Mouse (Mus musculus): Measurements from ENCODE around the gene Mkrn2os. TPM values are rescaled to one million over a fixed set of nuclear protein-coding genes. Genes with fewer than 3 reads are reported as not detected.
A peak's percentile ranks its signal among the peaks of the same experiment; 100 is the strongest.

The Mkrn2os gene
- total RNA-seq, 1 experiment from 2014 or later = not detected

GRCm38 (mm10) chr6:115591692-115592359 is 550 bp downstream of the Mkrn2os start:
- ATAC-seq (replicated peaks in 1 of 2; ENCODE audit: insufficient read depth in 1 of 2, low FRiP score in 2 of 2, low TSS enrichment in 1 of 2, low read depth in 1 of 2, poor library complexity in 2 of 2, severe bottlenecking in 2 of 2) = no peak

GRCm38 (mm10) chr6:115586321-115586720 is 6.1 kb downstream of the Mkrn2os start:
- no peak for ATAC-seq (replicated peaks in 1 of 2; ENCODE audit: insufficient read depth in 1 of 2, low FRiP score in 2 of 2, low TSS enrichment in 1 of 2, low read depth in 1 of 2, poor library complexity in 2 of 2, severe bottlenecking in 2 of 2)

- ATAC-seq (replicated peaks in 1 of 2; ENCODE audit: insufficient read depth in 1 of 2, low FRiP score in 2 of 2, low TSS enrichment in 1 of 2, low read depth in 1 of 2, poor library complexity in 2 of 2, severe bottlenecking in 2 of 2) = no peak
Observed at GRCm38 (mm10) chr6:115584176-115584575, 8.2 kb downstream of the Mkrn2os start.

GRCm38 (mm10) chr6:115583430-115584125 is 8.8 kb downstream of the Mkrn2os start:
- ATAC-seq (replicated peaks in 1 of 2; ENCODE audit: insufficient read depth in 1 of 2, low FRiP score in 2 of 2, low TSS enrichment in 1 of 2, low read depth in 1 of 2, poor library complexity in 2 of 2, severe bottlenecking in 2 of 2) = no peak

GRCm38 (mm10) chr6:115582328-115583115 is 9.9 kb downstream of the Mkrn2os start:
- no peak for ATAC-seq (replicated peaks in 1 of 2; ENCODE audit: insufficient read depth in 1 of 2, low FRiP score in 2 of 2, low TSS enrichment in 1 of 2, low read depth in 1 of 2, poor library complexity in 2 of 2, severe bottlenecking in 2 of 2)

- ATAC-seq (replicated peaks in 1 of 2; ENCODE audit: insufficient read depth in 1 of 2, low FRiP score in 2 of 2, low TSS enrichment in 1 of 2, low read depth in 1 of 2, poor library complexity in 2 of 2, severe bottlenecking in 2 of 2) = no peak
Observed at GRCm38 (mm10) chr6:115580810-115581209, 11.6 kb downstream of the Mkrn2os start.

- ATAC-seq (replicated peaks in 1 of 2; ENCODE audit: insufficient read depth in 1 of 2, low FRiP score in 2 of 2, low TSS enrichment in 1 of 2, low read depth in 1 of 2, poor library complexity in 2 of 2, severe bottlenecking in 2 of 2) = no peak
Observed at GRCm38 (mm10) chr6:115577941-115578340, 14.4 kb downstream of the Mkrn2os start.

GRCm38 (mm10) chr6:115577407-115577806 is 15.0 kb downstream of the Mkrn2os start:
- no peak for ATAC-seq (replicated peaks in 1 of 2; ENCODE audit: insufficient read depth in 1 of 2, low FRiP score in 2 of 2, low TSS enrichment in 1 of 2, low read depth in 1 of 2, poor library complexity in 2 of 2, severe bottlenecking in 2 of 2)

GRCm38 (mm10) chr6:115574171-115574570 is 18.2 kb downstream of the Mkrn2os start:
- ATAC-seq (replicated peaks in 1 of 2; ENCODE audit: insufficient read depth in 1 of 2, low FRiP score in 2 of 2, low TSS enrichment in 1 of 2, low read depth in 1 of 2, poor library complexity in 2 of 2, severe bottlenecking in 2 of 2) = no peak

GRCm38 (mm10) chr6:115565479-115566045 is 26.8 kb downstream of the Mkrn2os start:
- ATAC-seq (replicated peaks in 1 of 2; ENCODE audit: insufficient read depth in 1 of 2, low FRiP score in 2 of 2, low TSS enrichment in 1 of 2, low read depth in 1 of 2, poor library complexity in 2 of 2, severe bottlenecking in 2 of 2) = no peak

GRCm38 (mm10) chr6:115559651-115560632 is 32.4 kb downstream of the Mkrn2os start:
- no peak for ATAC-seq (replicated peaks in 1 of 2; ENCODE audit: insufficient read depth in 1 of 2, low FRiP score in 2 of 2, low TSS enrichment in 1 of 2, low read depth in 1 of 2, poor library complexity in 2 of 2, severe bottlenecking in 2 of 2)

GRCm38 (mm10) chr6:115558176-115558575 is 34.2 kb downstream of the Mkrn2os start:
- ATAC-seq (replicated peaks in 1 of 2; ENCODE audit: insufficient read depth in 1 of 2, low FRiP score in 2 of 2, low TSS enrichment in 1 of 2, low read depth in 1 of 2, poor library complexity in 2 of 2, severe bottlenecking in 2 of 2) = no peak

GRCm38 (mm10) chr6:115555485-115555884 is 36.9 kb downstream of the Mkrn2os start:
- no peak; a peak in 1 of 4 replicates for ATAC-seq (replicated peaks in 1 of 2; ENCODE audit: insufficient read depth in 1 of 2, low FRiP score in 2 of 2, low TSS enrichment in 1 of 2, low read depth in 1 of 2, poor library complexity in 2 of 2, severe bottlenecking in 2 of 2)

GRCm38 (mm10) chr6:115546276-115546675 is 46.1 kb downstream of the Mkrn2os start:
- ATAC-seq (replicated peaks in 1 of 2; ENCODE audit: insufficient read depth in 1 of 2, low FRiP score in 2 of 2, low TSS enrichment in 1 of 2, low read depth in 1 of 2, poor library complexity in 2 of 2, severe bottlenecking in 2 of 2) = peak in 1 of 2 experiments; percentile 31; a peak in 1 of 4 replicates

- peak; percentile 86 to 89 for ATAC-seq (replicated peaks in 1 of 2; ENCODE audit: insufficient read depth in 1 of 2, low FRiP score in 2 of 2, low TSS enrichment in 1 of 2, low read depth in 1 of 2, poor library complexity in 2 of 2, severe bottlenecking in 2 of 2)
Observed at GRCm38 (mm10) chr6:115544442-115544970, 47.9 kb downstream of the Mkrn2os start, which contains the start of gene Tsen2. Gene Tsen2, plus strand, starts transcription at chr6:115544664.

- ATAC-seq (replicated peaks in 1 of 2; ENCODE audit: insufficient read depth in 1 of 2, low FRiP score in 2 of 2, low TSS enrichment in 1 of 2, low read depth in 1 of 2, poor library complexity in 2 of 2, severe bottlenecking in 2 of 2) = no peak
Observed at GRCm38 (mm10) chr6:115542341-115542740, 50.0 kb downstream of the Mkrn2os start.
